Mouse (Mus musculus) megakaryocyte, embryonic 14.5 days (primary cell): ENCODE results near the gene Dcun1d4.

Source experiments
- FLI1 ChIP-seq: IDR thresholded peaks from 2 replicates; pipeline ENCODE4 v1.6.1; 2012; ENCODE audit warnings: low read length, inconsistent platforms, mixed read lengths
- GATA1 ChIP-seq: IDR thresholded peaks from 3 replicates; pipeline ENCODE4 v1.6.1; 2012; ENCODE audit warnings: mixed read lengths, low read length, inconsistent platforms, borderline replicate concordance

GRCm38 (mm10) chr5:73524300-73525000, 43.6 kb downstream of the Dcun1d4 start:
- TF ChIP-seq GATA1 = no peak
- no peak for TF ChIP-seq FLI1
